Mouse (Mus musculus) liver, embryonic 14.5 days (tissue): ENCODE measurements around the gene Il5ra. TPM values are rescaled to one million over a fixed set of nuclear protein-coding genes. Genes with fewer than 3 reads are reported as not detected.

Experiments used
- ATAC-seq: fragments of 200-750 bp; cut with Nextera tagmentation; 2 replicates; pipeline ENCODE4 v1.8.0; 2017; ENCODE audit warnings: moderate number of reproducible peaks, mild to moderate bottlenecking, moderate library complexity; ENCODE audit not compliant: insufficient read depth
- DNase-seq, 3 experiments: peaks; one replicate each; pipeline ENCODE4 v3.0.0-alpha.2; 2012 to 2013; ENCODE audit warnings: low read depth in 3 of 3, low spot score in 3 of 3
- H3K27ac ChIP-seq: fragments of 300-500 bp; sonication (generic); 2 replicates; pipeline ENCODE4 v1.5.1; 2014; ENCODE audit warnings: moderate library complexity, mild to moderate bottlenecking, control low read depth, inconsistent platforms
- H3K27me3 ChIP-seq: fragments of 300-500 bp; sonication (generic); 2 replicates; pipeline ENCODE4 v1.6.1; 2014; ENCODE audit warnings: mild to moderate bottlenecking, low read length, moderate library complexity; ENCODE audit not compliant: control insufficient read depth, insufficient read depth
- H3K36me3 ChIP-seq: fragments of 300-500 bp; sonication (generic); replicated peaks from 2 replicates; pipeline ENCODE4 v1.6.1; 2014; ENCODE audit warnings: low read depth; ENCODE audit not compliant: control insufficient read depth, insufficient read depth
- H3K4me1 ChIP-seq, 2 experiments: fragments of 200-500 bp in 1 of 2; fragments of 300-500 bp in 1 of 2; sonication (generic) in 1 of 2; replicated peaks; 2 replicates each; pipeline ENCODE4 v1.6.1; 2012 to 2014; ENCODE audit warnings: antibody characterized with exemption in 1 of 2, inconsistent platforms in 1 of 2, low read length in 1 of 2; ENCODE audit not compliant: control insufficient read depth in 2 of 2, insufficient read depth in 2 of 2
- H3K4me2 ChIP-seq: fragments of 300-500 bp; sonication (generic); 2 replicates; pipeline ENCODE4 v1.6.1; 2014; ENCODE audit warnings: low read depth, mild to moderate bottlenecking, control low read depth, moderate library complexity
- H3K4me3 ChIP-seq, 2 experiments: fragments of 200-500 bp in 1 of 2; fragments of 300-500 bp in 1 of 2; sonication (generic) in 1 of 2; 2 replicates each; pipeline ENCODE4 v1.5.1; 2012 to 2014; ENCODE audit warnings: low read depth in 2 of 2, low read length in 2 of 2, mild to moderate bottlenecking in 2 of 2, control low read depth in 1 of 2, inconsistent platforms in 1 of 2, moderate library complexity in 1 of 2; ENCODE audit not compliant: insufficient read depth in 1 of 2
- H3K9ac ChIP-seq: fragments of 300-500 bp; sonication (generic); replicated peaks from 2 replicates; pipeline ENCODE4 v1.6.1; 2014; ENCODE audit warnings: mild to moderate bottlenecking, control low read depth, moderate library complexity
- H3K9me3 ChIP-seq: fragments of 300-500 bp; sonication (generic); 2 replicates; pipeline ENCODE4 v1.6.1; 2016; ENCODE audit warnings: low read length, mixed read lengths; ENCODE audit not compliant: control insufficient read depth
- CTCF ChIP-seq: IDR thresholded peaks from 2 replicates; pipeline ENCODE4 v1.5.1; 2016; ENCODE audit warnings: antibody characterized with exemption, low read depth, control low read depth
- EP300 ChIP-seq: IDR thresholded peaks from 2 replicates; pipeline ENCODE4 v1.6.1; 2016; ENCODE audit warnings: antibody characterized with exemption, low read depth
- WGBS: fragments of 180-500 bp; shearing (Covaris S2); extraction: QIAGEN DNeasy Blood & Tissue Kit; methylation state at CpG from one replicate; pipeline ENCODE4 v1.1.7; 2014; ENCODE audit not compliant: insufficient replicate concordance; 5-methylcytosine and 5-hydroxymethylcytosine counted together
- polyA plus RNA-seq, 2 experiments: library from polyadenylated mRNA; depleted of rRNA in 1 of 2; stranded (reverse) in 1 of 2; unstranded in 1 of 2; fragments of >200 nt; fragmentation: Nextera tagmentation in 1 of 2; extraction: Ambion mirVana in 1 of 2; gene quantifications; 2 replicates each; pipeline versions ENCODE4 v1.2.1 to v1.2.3; 2012 to 2014

Gene Il5ra
- polyA plus RNA-seq, 2 experiments, result 0.09 to 0.13 TPM

DNA sequence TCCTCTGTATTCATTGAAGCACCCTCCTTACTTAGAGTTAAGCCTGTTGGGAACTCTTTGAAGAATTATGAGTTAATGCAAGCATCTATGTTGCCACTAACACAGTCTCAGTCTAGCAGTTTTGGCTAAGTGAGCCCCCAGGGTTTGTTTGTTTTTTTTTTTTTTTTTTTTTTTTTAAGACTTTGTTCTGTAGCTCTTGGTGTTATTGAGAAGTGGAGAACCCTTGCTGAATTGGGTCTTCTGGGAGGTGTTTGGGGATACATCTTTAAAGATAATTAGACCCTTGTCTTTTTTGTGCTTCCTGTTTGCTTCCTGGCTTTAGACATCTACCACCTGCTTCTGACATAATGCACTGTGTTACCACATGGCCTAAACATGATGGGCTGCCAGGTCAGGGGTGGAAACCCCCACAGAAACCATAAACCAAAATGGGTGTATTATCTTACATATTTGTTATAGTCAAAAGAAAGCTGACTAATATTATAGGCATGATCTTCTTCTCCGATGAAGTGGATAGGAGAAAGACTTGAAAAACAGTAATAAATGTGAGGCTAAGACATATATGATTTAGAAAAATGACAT, 8.5 kb downstream of the Il5ra start:
- ATAC-seq, result no peak
- Histone ChIP-seq H3K4me3 (no peak overlapping the region), H3K27me3 (no peaks in the 10 kb centered on the region), H3K4me2 (no peak overlapping the region), H3K27ac (no peak overlapping the region), H3K36me3 (no peaks in the 10 kb centered on the region), H3K9ac (no peak overlapping the region), H3K4me1 (no peaks in the 10 kb centered on the region), H3K9me3 (no peaks in the 10 kb centered on the region)
- WGBS, result 63% methylated on average over 1 of the region's 1 CpGs
- TF ChIP-seq EP300 (no peak), CTCF (no peak)
- no peak for DNase-seq

DNA sequence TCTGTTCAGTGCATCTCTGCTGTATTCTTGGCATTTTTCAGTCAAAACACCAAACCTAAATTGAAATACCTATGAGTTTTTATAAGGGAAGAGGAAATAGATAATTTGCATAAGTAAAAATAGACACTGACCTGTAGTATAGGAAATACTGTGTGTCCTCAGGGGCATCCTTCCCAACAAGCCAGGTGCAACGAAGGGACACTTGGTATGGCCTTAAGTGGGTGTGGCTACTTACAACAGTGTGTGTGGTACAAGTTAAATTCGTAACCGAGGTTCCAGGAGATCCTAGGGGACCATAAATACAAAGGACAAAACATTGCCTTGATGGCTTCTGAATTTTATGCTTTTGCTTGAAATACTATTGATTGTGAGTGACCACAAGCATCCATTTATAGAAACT, 10.6 kb downstream of the Il5ra start:
- Histone ChIP-seq H3K4me1 (no peaks in the 10 kb centered on the region), H3K9me3 (no peaks in the 10 kb centered on the region), H3K27me3 (no peaks in the 10 kb centered on the region), H3K4me2 (no peak overlapping the region), H3K4me3 (no peak overlapping the region), H3K9ac (no peak overlapping the region), H3K36me3 (no peaks in the 10 kb centered on the region), H3K27ac (no peak overlapping the region)
- no peak for ATAC-seq
- WGBS, result 54% methylated on average over 3 of the region's 3 CpGs
- TF ChIP-seq CTCF (no peak), EP300 (no peak)
- DNase-seq, result no peak

DNA sequence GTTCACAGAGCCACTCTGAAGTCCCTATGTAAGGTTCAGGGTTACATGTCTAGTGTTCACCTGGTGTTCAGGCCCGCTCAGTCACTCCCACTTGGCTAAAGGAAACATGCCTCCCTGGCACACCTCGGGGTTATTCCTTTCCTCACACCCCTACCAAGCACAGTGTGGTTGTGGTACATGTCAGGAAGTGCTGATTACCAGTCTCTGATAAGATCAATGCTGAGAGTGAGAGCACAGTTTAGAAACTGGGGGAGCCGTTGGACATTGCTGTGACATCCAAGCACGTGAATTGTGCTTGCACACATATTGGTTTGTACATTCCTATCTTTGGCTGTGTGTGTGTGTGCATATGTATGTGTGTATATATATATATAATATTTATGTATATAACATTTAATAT, 16.3 kb downstream of the Il5ra start:
- no peak for DNase-seq

DNA sequence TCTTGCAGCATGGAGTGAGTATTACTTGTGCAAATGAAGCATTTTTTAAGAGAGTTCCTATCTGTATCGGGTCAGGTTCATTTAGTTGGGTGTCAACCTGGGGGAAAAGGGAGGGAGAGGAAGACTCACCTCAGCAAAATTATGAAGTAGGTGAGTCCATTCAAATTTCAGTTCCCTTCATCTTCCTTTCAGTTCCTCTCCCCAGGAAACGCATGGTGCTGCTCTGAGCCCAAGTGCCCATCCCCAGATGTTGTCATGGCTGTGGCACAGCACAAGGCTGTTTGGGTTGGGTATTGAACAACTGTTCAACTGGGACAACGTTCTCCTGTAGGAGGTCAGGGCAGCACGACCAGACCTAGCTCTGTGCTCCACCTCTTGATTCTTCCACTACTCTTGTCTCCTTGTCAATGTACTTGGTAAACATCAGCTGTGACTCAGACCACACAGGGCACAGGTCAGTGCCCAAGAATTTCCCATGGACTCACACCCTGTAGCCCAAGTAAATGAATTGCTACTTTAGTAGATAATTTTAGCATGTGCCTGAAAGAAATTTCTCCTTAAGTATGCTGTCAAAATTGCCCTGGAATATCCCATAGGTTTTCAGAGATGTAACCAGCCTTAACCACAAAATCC, 19.0 kb downstream of the Il5ra start:
- Histone ChIP-seq H3K4me1 (no peaks in the 10 kb centered on the region), H3K36me3 (no peaks in the 10 kb centered on the region), H3K27ac (no peak overlapping the region), H3K9me3 (no peaks in the 10 kb centered on the region), H3K9ac (no peak overlapping the region), H3K27me3 (no peaks in the 10 kb centered on the region), H3K4me2 (no peak overlapping the region), H3K4me3 (no peak overlapping the region)
- TF ChIP-seq CTCF (no peak), EP300 (no peak)
- no peak for DNase-seq
- WGBS, result 56% methylated on average over 4 of the region's 4 CpGs
- no peak for ATAC-seq

More for the DNA sequence above, 16.3 kb downstream of the Il5ra start:
- H3K36me3 ChIP-seq, result no peaks in the 10 kb centered on the region
- TF ChIP-seq EP300 (no peak), CTCF (no peak)
- WGBS, result 30% methylated on average over 4 of the region's 4 CpGs
- no peak overlapping the region for H3K9ac ChIP-seq
- no peak overlapping the region for H3K27ac ChIP-seq
- H3K4me3 ChIP-seq, result no peak overlapping the region
- H3K4me2 ChIP-seq, result no peak overlapping the region
- no peaks in the 10 kb centered on the region for H3K9me3 ChIP-seq
- H3K27me3 ChIP-seq, result no peaks in the 10 kb centered on the region
- H3K4me1 ChIP-seq, result no peaks in the 10 kb centered on the region
- ATAC-seq, result 0 out of 2 replicates have a peak, but pooled peaks have one; percentile 18

DNA sequence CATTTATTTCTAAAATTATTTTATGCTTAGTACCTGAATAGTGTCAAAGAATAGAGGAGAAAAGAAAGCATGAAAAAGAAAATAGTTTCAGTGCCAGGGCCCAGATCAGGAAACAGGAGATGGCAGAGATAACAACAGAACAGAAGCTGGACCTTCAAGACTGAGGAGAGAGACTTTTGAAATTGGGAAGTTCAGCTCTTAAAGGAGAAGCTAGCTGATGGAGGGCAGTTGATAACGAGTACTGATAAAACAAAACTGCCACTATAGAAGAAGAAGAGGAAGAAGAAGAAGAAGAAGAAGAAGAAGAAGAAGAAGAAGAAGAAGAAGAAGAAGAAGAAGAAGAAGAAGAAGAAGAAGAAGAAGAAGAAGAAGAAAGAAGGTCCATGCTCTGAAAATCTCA, 21.1 kb downstream of the Il5ra start:
- no peak overlapping the region for H3K4me3 ChIP-seq
- ATAC-seq (no peak), DNase-seq (no peak)
- no peaks in the 10 kb centered on the region for H3K36me3 ChIP-seq
- 16% methylated on average over 1 of the region's 1 CpGs for WGBS
- H3K9me3 ChIP-seq, result no peaks in the 10 kb centered on the region
- H3K4me1 ChIP-seq, result no peaks in the 10 kb centered on the region
- no peak overlapping the region for H3K4me2 ChIP-seq
- H3K27ac ChIP-seq, result no peak overlapping the region
- H3K9ac ChIP-seq, result no peak overlapping the region
- H3K27me3 ChIP-seq, result no peaks in the 10 kb centered on the region
- no peak for TF ChIP-seq CTCF
- no peak for TF ChIP-seq EP300
